Mouse (Mus musculus) lung, postnatal 0 days (tissue): ENCODE measurements around the gene Bard1.

ENCODE experiments used
- CTCF ChIP-seq: IDR thresholded peaks from 2 replicates; pipeline ENCODE4 v1.5.1; 2016; ENCODE audit warnings: antibody characterized with exemption, mild to moderate bottlenecking
- EP300 ChIP-seq: IDR thresholded peaks from 2 replicates; pipeline ENCODE4 v1.6.1; 2016; ENCODE audit warnings: antibody characterized with exemption, mild to moderate bottlenecking, control low read depth

DNA sequence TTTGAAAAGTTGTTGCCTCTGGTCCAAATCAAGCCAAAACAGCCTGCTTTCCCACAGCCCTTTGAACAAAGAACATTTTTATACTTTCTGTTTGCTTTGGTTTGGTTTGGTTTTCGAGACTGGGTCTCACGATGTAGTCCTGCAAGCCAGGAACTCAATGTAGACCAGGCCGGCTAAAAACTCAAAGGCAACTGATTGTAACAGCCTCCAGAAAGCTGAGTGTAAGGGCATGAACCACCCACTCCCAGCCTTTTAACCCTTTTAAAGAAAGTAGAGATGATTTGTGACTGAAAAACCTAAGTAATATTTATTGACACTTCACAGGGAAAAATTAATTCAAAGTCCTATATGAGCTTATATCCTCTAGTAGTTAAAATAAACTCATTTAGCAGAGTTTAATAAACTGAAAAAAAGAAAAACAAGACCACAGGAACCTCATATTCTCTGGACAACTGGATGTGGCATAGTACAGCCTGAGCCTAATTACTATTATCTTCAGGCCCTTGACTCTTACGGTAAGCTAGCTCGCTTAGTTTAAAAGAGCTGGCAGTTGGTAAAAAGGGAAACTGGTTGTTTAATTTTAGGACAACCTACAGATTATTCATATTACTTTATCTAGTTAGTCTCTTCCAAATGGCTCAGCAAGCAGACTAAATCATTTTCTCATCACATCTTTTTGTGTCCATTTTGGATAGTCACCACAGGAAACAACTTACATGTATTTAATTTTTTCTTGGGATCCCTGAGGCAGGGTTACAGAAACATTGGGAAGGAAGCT is 2.2 kb downstream of the Bard1 start:
- TF ChIP-seq CTCF (no peak), EP300 (no peak)
